Mouse (Mus musculus) neutrophil, adult 83 days (primary cell): ENCODE measurements around the gene Syngap1. TPM values are rescaled to one million over a fixed set of nuclear protein-coding genes. Genes with fewer than 3 reads are reported as not detected.

Source experiments
- total RNA-seq, 2 experiments: library from RNA; stranded (reverse); gene quantifications; one replicate each; pipeline ENCODE4 v1.2.4; 2023

The Syngap1 gene
- 1 to 10 TPM; 5.7 to 7.8 TPM for total RNA-seq

GRCm38 (mm10) chr17:26941031-26941789 lies at the start of gene Syngap1:
Gene Syngap1 (plus strand): TSS chr17:26941253.

DNA sequence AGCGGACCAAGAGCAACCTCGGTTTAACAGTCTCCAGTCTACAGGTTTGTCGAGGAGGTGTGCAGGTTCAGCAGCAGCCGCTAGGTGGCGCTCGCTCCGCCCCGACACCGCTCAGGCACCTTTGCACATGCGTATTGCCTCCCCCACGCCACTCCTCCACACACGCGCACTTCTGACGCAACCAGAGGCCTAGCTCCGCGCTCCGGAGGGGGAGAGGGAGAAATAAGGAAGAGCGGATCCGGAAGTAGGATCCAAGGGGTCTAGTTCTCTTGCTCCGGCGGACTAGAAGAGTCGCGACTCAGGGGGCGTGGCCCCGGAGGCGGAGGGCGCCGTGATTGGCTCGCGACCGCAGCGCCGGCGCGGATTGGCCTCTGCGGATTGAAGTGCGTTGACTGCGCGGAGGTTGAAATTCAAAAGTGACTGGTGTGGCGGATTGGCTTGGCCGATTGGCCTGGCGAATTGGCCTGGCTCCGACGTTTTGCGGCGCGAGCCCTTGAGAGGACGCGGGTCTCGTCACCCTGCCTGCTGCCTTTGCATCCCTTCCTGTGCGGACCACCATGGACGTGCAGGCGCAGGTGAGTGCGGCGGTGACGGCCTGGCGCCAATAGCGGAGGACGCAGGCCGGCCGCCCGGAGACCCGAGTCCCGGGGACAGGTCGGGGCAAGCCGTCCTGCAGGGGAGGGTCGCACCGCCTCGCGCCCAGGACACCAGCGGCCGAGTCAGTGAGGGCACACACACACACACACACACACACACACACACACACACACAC lies 24.2 kb upstream of the Syngap1 start, which contains the start of gene Kifc5b:
TSS of gene Kifc5b (plus strand) at position 381 of the 772 bp plus-strand sequence.

GRCm38 (mm10) chr17:26932839-26933398 lies 8.1 kb upstream of the Syngap1 start, which contains the start of gene Phf1:
Gene Phf1 (plus strand): TSS chr17:26933052.

GRCm38 (mm10) chr17:26939178-26939972 lies 1.7 kb upstream of the Syngap1 start, which contains the start of gene Cuta:
Gene Cuta (minus strand): TSS chr17:26939569.

GRCm38 (mm10) chr17:26972703-26973574 lies 31.9 kb downstream of the Syngap1 start, which contains the start of gene Zbtb9:
Gene Zbtb9 (plus strand): TSS chr17:26973167.

Other genes with a start within 250 kb of the Syngap1 start
- 10 to 100 TPM; 42.7 to 52.5 TPM for gene Crebrf, start 225.6 kb upstream of the Syngap1 start, total RNA-seq
- gene Bnip1, start 160.2 kb upstream of the Syngap1 start, total RNA-seq, result 10 to 100 TPM; 14.3 to 17.5 TPM
- not detected for gene Nkx2-5, start 96.2 kb upstream of the Syngap1 start, total RNA-seq
- 10 to 100 TPM; 20.7 to 24.2 TPM for gene Kifc5b, start 24.2 kb upstream of the Syngap1 start, total RNA-seq
- 10 to 100 TPM; 57.3 to 61.4 TPM for gene Phf1, start 8.2 kb upstream of the Syngap1 start, total RNA-seq
- 10 to 100 TPM; 62.3 to 63.5 TPM for gene Cuta, start 1.7 kb upstream of the Syngap1 start, total RNA-seq
- gene Zbtb9, start 31.9 kb downstream of the Syngap1 start, total RNA-seq, result 10 to 100 TPM in 1 of 2 experiments, 1 to 10 TPM in 1; 9.9 to 10.3 TPM
- 10 to 100 TPM; 73.2 to 78.1 TPM for gene Bak1, start 87.8 kb downstream of the Syngap1 start, total RNA-seq
- 1 to 10 TPM; 5.5 to 6.7 TPM for gene Itpr3, start 116.1 kb downstream of the Syngap1 start, total RNA-seq
- 10 to 100 TPM; 37.1 to 39.6 TPM for gene Uqcc2, start 192.7 kb downstream of the Syngap1 start, total RNA-seq
- under 1 TPM; 0.81 to 0.84 TPM for gene Ip6k3, start 226.5 kb downstream of the Syngap1 start, total RNA-seq